Mouse (Mus musculus) lung, postnatal 0 days (tissue): Measurements from ENCODE around the gene Fam241a. TPM values are rescaled to one million over a fixed set of nuclear protein-coding genes. Genes with fewer than 3 reads are reported as not detected.

Source experiments
- ATAC-seq: fragments of 200-750 bp; cut with Nextera tagmentation; 2 replicates; pipeline ENCODE4 v1.8.0; 2017; ENCODE audit warnings: moderate library complexity
- DNase-seq: peaks from one replicate; pipeline ENCODE4 v3.0.0-alpha.2; 2016; ENCODE audit warnings: low spot score
- H3K27ac ChIP-seq: fragments of 300-500 bp; sonication (generic); 2 replicates; pipeline ENCODE4 v1.5.1; 2014; ENCODE audit warnings: antibody characterized with exemption, mild to moderate bottlenecking, low read length, mixed read lengths
- H3K27me3 ChIP-seq: fragments of 300-500 bp; sonication (generic); replicated peaks from 2 replicates; pipeline ENCODE4 v1.6.1; 2014; ENCODE audit warnings: low read length, mixed read lengths; ENCODE audit not compliant: insufficient read depth
- H3K36me3 ChIP-seq: fragments of 300-500 bp; sonication (generic); 2 replicates; pipeline ENCODE4 v1.6.1; 2014; ENCODE audit warnings: low read length, mixed read lengths; ENCODE audit not compliant: insufficient read depth
- H3K4me1 ChIP-seq: fragments of 300-500 bp; sonication (generic); 2 replicates; pipeline ENCODE4 v1.6.1; 2014; ENCODE audit warnings: antibody characterized with exemption, low read depth, low read length, mixed read lengths; ENCODE audit not compliant: insufficient read depth
- H3K4me2 ChIP-seq: fragments of 300-500 bp; sonication (generic); replicated peaks from 2 replicates; pipeline ENCODE4 v1.6.1; 2014; ENCODE audit warnings: low read depth, mild to moderate bottlenecking, low read length, moderate library complexity, mixed read lengths
- H3K4me3 ChIP-seq: fragments of 300-500 bp; sonication (generic); 2 replicates; pipeline ENCODE4 v1.5.1; 2014; ENCODE audit warnings: low read depth, low read length
- H3K9ac ChIP-seq: fragments of 300-500 bp; sonication (generic); replicated peaks from 2 replicates; pipeline ENCODE4 v1.6.1; 2014; ENCODE audit warnings: low read depth, mild to moderate bottlenecking
- H3K9me3 ChIP-seq: fragments of 300-500 bp; sonication (generic); 2 replicates; pipeline ENCODE4 v1.6.1; 2016; ENCODE audit warnings: low read length, mixed read lengths
- CTCF ChIP-seq: IDR thresholded peaks from 2 replicates; pipeline ENCODE4 v1.5.1; 2016; ENCODE audit warnings: antibody characterized with exemption, mild to moderate bottlenecking
- EP300 ChIP-seq: IDR thresholded peaks from 2 replicates; pipeline ENCODE4 v1.6.1; 2016; ENCODE audit warnings: antibody characterized with exemption, mild to moderate bottlenecking, control low read depth
- WGBS: fragments of 180-500 bp; shearing (Covaris S2); extraction: QIAGEN DNeasy Blood & Tissue Kit; methylation state at CpG from one replicate; pipeline ENCODE4 v1.1.7; 2014; 5-methylcytosine and 5-hydroxymethylcytosine counted together
- polyA plus RNA-seq: library from polyadenylated mRNA; unstranded; fragments of >200 nt; fragmentation: Nextera tagmentation; extraction: Ambion mirVana; gene quantifications from 2 replicates; pipeline ENCODE4 v1.2.1, GENCODE M21; 2015

Gene Fam241a
- polyA plus RNA-seq, 1 experiment from 2014 or later: 23.1 TPM

DNA sequence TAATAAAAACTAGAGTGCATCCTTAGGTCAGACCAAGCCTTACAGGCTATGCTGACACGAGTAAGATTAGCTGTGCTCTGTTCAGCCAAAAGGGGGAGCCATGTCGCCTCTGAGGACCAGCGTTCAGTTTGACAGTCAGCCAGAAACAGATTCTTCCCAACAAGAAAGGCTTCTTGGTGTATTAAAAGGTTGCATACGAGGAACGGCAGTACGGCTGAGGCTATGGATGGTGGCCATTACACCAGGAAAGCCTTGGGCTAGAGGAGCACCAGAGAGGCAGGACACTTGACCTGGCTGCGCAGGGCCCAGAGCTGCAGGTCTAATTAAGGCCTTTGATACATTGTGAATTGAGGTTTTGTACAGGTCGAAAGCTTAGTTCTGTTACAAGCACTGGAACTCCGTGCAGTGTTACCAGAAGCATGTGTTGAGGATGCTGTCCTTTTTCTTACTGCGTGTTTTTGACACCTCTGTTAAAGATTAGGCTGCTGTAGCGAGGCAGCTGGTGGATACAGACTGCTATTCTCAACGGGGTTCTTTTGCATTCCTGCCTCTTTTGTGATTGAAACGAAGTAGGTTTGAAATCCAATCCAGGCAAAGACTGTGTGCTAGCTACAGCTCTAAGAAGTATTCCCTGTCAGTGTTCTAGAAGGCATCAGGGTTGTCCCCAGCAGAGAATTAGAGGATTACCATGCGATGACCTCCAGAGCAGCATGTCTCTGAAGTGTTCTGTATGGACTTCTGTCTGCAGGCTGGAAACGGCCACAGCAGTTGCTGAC, 42.5 kb downstream of the Fam241a start:
- Histone ChIP-seq H3K4me1 (no peaks in the 10 kb centered on the region), H3K9ac (no peak overlapping the region), H3K4me3 (no peak overlapping the region), H3K4me2 (no peak overlapping the region), H3K27ac (no peak overlapping the region), H3K36me3 (no peaks in the 10 kb centered on the region), H3K27me3 (no peaks in the 10 kb centered on the region), H3K9me3 (no peaks in the 10 kb centered on the region)
- DNase-seq: peak; percentile 91
- 24% methylated on average over 15 of the region's 15 CpGs for WGBS
- ATAC-seq: peak; percentile 76
- TF ChIP-seq CTCF: peak; percentile 93
- TF ChIP-seq EP300: no peak

DNA sequence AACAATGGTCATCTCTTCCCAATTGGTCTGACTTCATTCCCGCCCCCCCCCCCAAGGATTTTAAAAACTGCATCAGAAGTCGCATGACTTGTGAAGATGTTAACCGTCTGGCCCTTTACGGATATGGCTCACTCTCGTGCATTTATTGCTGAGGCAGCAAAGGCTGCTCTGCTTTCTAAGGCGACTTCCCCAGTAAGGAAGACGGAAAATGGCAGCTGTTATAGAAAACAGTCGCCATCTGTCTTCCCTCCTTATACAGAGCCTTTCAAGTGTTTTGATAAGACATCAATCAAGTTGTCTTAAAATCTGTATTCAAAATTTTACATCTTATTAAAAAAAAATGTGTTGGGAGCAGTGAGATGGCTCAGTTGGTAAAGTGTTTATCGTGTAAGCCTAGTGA, 43.4 kb downstream of the Fam241a start:
- no peak overlapping the region for H3K9ac ChIP-seq

DNA sequence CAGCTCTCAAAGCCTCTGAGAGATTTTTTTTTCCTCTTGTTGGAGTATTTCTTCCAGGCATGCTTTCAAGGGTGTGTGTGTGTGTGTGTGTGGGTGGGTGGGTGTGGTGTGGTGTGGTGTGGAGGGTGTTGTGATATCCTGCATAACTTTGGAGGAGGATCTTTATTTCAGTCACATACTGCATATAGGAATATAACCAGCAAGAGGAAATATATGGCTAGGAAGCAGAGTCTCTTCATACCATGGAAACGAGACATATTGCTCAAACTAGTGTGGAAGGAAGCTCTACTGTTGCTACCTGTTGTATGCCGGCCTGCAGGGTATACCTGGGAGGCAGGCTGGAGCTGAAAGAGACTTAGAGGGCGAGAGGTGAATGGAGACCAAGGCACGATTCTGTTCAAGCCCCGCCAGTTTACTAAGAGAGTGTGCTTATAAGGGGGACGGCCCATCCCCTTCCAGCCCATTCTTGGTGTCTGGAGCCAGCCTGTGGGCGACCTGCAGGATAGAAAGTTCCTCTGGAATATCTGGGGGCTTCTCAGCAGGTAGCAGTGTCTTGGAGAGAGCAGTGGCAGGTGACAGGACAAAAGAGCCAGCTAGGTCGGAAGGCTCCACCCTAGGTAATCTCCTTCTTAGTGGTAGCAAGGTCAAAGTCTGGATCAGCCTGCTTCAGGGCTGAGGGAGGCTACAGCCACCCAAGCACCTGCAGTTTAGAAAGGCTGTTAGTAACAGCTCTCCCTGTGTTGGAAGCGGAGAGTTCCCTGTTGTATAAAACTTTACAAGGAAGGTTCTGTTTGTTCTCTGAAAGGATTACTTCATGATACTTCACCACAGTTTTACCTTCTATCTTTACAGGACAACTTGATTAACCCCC, 45.1 kb downstream of the Fam241a start:
- H3K36me3 ChIP-seq: no peaks in the 10 kb centered on the region
- no peaks in the 10 kb centered on the region for H3K9me3 ChIP-seq
- 67% methylated on average over 9 of the region's 9 CpGs for WGBS
- H3K4me3 ChIP-seq: no peak overlapping the region
- H3K9ac ChIP-seq: no peak overlapping the region
- no peak overlapping the region for H3K4me2 ChIP-seq
- no peak overlapping the region for H3K27ac ChIP-seq
- ATAC-seq (no peak), DNase-seq (no peak)
- H3K27me3 ChIP-seq: no peaks in the 10 kb centered on the region
- no peaks in the 10 kb centered on the region for H3K4me1 ChIP-seq
- TF ChIP-seq EP300: no peak

More for the DNA sequence above, 43.4 kb downstream of the Fam241a start:
- no peak overlapping the region for H3K27ac ChIP-seq
- WGBS: 70% methylated on average over 9 of the region's 9 CpGs
- H3K36me3 ChIP-seq: no peaks in the 10 kb centered on the region
- no peak for TF ChIP-seq CTCF
- no peak for TF ChIP-seq EP300
- no peaks in the 10 kb centered on the region for H3K4me1 ChIP-seq
- no peak for ATAC-seq
- no peaks in the 10 kb centered on the region for H3K27me3 ChIP-seq
- no peak for DNase-seq
- H3K4me3 ChIP-seq: no peak overlapping the region
- no peak overlapping the region for H3K4me2 ChIP-seq
- no peaks in the 10 kb centered on the region for H3K9me3 ChIP-seq

DNA sequence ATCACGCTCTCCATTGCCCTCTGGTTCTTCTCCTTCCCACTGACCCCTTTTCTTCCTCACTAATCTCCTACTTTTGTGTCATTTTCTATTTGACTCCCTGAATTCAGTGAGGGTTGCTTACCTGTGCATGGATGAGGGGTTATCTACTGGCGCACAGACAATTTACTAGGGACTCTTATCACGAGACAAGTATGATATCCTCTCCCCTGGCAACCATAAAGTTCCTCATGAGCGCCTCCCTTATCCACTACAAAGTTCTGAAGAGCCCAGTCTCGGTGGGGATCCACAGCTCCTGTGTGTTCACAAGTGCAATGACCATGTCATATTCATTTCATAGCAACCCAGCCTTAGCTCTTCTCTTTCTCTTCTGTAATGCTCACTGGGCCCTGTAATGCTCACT, 46.2 kb downstream of the Fam241a start:
- 70% methylated on average over 5 of the region's 5 CpGs for WGBS
- H3K4me1 ChIP-seq: no peaks in the 10 kb centered on the region
- H3K4me3 ChIP-seq: no peak overlapping the region
- TF ChIP-seq CTCF (no peak), EP300 (no peak)
- no peaks in the 10 kb centered on the region for H3K36me3 ChIP-seq
- H3K9ac ChIP-seq: no peak overlapping the region
- no peak overlapping the region for H3K27ac ChIP-seq
- H3K4me2 ChIP-seq: no peak overlapping the region
- H3K27me3 ChIP-seq: no peaks in the 10 kb centered on the region
- ATAC-seq (no peak), DNase-seq (no peak)
- no peaks in the 10 kb centered on the region for H3K9me3 ChIP-seq

DNA sequence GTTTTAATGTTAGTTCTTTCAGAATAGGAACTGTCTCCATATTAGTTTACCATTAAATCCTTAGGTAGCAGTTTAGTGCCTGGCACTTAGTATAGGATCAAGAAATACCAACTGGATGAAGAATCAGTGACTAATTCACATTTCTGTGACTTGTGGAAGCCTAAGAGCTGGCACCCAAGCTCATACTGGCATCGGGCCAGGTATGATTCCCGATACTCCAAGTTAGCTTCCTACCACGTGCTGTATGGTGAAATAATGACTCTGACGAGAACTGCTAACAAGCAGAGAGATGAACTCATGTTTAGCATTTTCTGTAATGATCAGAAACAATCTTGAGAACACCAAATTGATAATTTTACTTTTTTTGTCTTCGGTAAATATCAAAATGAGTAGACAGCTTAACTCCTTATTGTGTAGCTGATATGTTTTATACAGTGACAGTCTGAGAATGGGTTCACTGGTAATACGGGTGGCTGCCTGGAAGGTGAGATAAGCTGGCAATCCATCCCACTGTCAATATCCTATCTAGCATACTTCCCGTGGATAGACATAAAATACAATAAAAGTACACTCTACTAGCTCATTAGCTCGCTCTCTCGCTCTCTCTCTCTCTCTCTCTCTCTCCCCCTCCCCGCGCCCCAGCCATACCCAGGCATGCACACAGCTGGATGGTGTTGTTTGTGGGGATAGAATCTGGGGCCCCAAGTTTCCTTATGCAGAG, 47.9 kb downstream of the Fam241a start:
- peak; percentile 62 for DNase-seq

DNA sequence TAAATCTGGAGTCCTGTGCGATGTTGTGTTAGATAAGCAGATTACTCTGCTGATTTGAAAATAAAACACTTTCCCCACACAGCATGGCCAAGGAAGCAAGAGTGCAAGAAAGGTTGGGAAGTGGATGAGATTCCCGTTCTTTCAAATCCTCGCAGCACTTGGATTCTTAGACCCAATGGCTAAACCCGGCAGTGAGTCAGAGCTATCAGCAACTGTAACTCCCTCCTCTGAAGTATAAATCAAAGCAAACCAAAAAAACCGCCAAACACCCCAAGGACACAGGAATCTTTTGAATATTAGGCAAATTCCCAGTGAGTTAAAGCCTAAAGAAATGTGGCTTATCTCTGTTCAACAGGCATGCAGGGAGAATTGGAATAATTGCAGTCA, 52.2 kb downstream of the Fam241a start:
- no peak overlapping the region for H3K9ac ChIP-seq
- 29% methylated on average over 5 of the region's 5 CpGs for WGBS
- ATAC-seq: peak; percentile 55; the same call in 1 of the 2 replicates
- TF ChIP-seq CTCF (no peak), EP300 (no peak)
- no peaks in the 10 kb centered on the region for H3K9me3 ChIP-seq
- no peaks in the 10 kb centered on the region for H3K4me1 ChIP-seq
- H3K4me2 ChIP-seq: no peak overlapping the region
- peak; percentile 37 for DNase-seq
- H3K4me3 ChIP-seq: no peak overlapping the region
- H3K27ac ChIP-seq: no peak overlapping the region
- H3K36me3 ChIP-seq: no peaks in the 10 kb centered on the region
- no peaks in the 10 kb centered on the region for H3K27me3 ChIP-seq

More for the DNA sequence above, 47.9 kb downstream of the Fam241a start:
- Histone ChIP-seq H3K9ac (no peak overlapping the region), H3K9me3 (no peaks in the 10 kb centered on the region), H3K4me1 (no peaks in the 10 kb centered on the region), H3K4me2 (no peak overlapping the region), H3K27me3 (no peaks in the 10 kb centered on the region), H3K36me3 (no peaks in the 10 kb centered on the region), H3K4me3 (no peak overlapping the region), H3K27ac (no peak overlapping the region)
- TF ChIP-seq CTCF (no peak), EP300 (0 out of 2 replicates have a peak, but pooled peaks have one; percentile 9)
- WGBS: 59% methylated on average over 11 of the region's 11 CpGs
- ATAC-seq: peak; percentile 21; the same call in 1 of the 2 replicates
